21 mouse cellular contexts compared by ENCODE assay signal in the genomic region with DNA sequence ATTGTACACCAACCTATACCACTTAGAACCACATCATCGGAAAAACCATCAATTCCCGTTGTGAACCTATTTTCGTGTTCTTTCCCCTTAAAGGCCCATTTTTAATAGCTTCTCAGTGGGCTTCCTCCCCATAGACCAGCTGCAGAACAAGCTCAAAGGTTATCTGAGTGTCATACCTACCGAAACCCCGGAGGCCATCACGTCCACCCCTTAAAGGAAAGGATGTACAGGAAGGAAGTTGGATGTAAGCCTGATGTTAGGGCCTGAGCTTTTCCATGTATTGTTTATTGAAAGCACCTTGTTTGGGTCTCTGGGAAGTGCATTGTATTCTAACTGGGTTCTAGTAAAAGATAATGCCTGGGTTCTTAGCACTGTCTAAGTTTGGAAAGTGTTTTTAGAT.
"Had no signal": no experiment of that assay in that cellular context is flagged by ENCODE, and none has a peak within 500 bp of the region (broad histone marks: within the 10 kb centered on the region; RNA-seq: fewer than 3 reads in every experiment).

No protein-coding gene starts in this region.

- H3K4me1 ChIP-seq: limb, embryonic 13.5 days; liver, embryonic 15.5 days; midbrain, embryonic 12.5 days; midbrain, embryonic 15.5 days; neural tube, embryonic 12.5 days; neural tube, embryonic 15.5 days had no signal

- H3K36me3 ChIP-seq: limb, embryonic 13.5 days; liver, embryonic 12.5 days; liver, embryonic 15.5 days; lung, embryonic 15.5 days; midbrain, embryonic 12.5 days; midbrain, embryonic 15.5 days; neural tube, embryonic 12.5 days; neural tube, embryonic 15.5 days had no signal

- DNase-seq: kidney, postnatal 14 days; kidney, postnatal 4 days; left cerebral cortex, postnatal 4 days; liver; lung, adult 18-20 months; right cerebral cortex, adult 18-20 months; right cerebral cortex, postnatal 14 days; right cerebral cortex, postnatal 4 days; thymus, adult 2 months; thymus, postnatal 14 days; thymus, postnatal 4 days had no signal

- H3K27ac ChIP-seq: limb, embryonic 13.5 days; liver, embryonic 12.5 days; liver, embryonic 15.5 days; lung, embryonic 15.5 days; macrophage; midbrain, embryonic 12.5 days; midbrain, embryonic 15.5 days; neural tube, embryonic 12.5 days; neural tube, embryonic 15.5 days; stomach, postnatal 0 days had no signal

- H3K4me2 ChIP-seq: limb, embryonic 13.5 days; liver, embryonic 12.5 days; liver, embryonic 15.5 days; lung, embryonic 15.5 days; midbrain, embryonic 12.5 days; midbrain, embryonic 15.5 days; neural tube, embryonic 12.5 days; neural tube, embryonic 15.5 days had no signal

- ATAC-seq: liver, embryonic 12.5 days; midbrain, embryonic 15.5 days had no signal

- H3K9ac ChIP-seq: limb, embryonic 13.5 days; liver, embryonic 12.5 days; liver, embryonic 15.5 days; lung, embryonic 15.5 days; midbrain, embryonic 12.5 days; midbrain, embryonic 15.5 days; neural tube, embryonic 12.5 days; neural tube, embryonic 15.5 days had no signal

- H3K27me3 ChIP-seq: limb, embryonic 13.5 days; liver, embryonic 12.5 days; liver, embryonic 15.5 days; midbrain, embryonic 12.5 days; midbrain, embryonic 15.5 days; neural tube, embryonic 12.5 days; neural tube, embryonic 15.5 days had no signal

- H3K4me3 ChIP-seq: limb, embryonic 13.5 days; liver, embryonic 12.5 days; liver, embryonic 15.5 days; lung, embryonic 15.5 days; midbrain, embryonic 12.5 days; midbrain, embryonic 15.5 days; neural tube, embryonic 12.5 days; neural tube, embryonic 15.5 days had no signal

- H3K9me3 ChIP-seq: limb, embryonic 13.5 days; liver, embryonic 12.5 days; liver, embryonic 15.5 days; lung, embryonic 15.5 days; midbrain, embryonic 12.5 days; midbrain, embryonic 15.5 days; neural tube, embryonic 12.5 days; neural tube, embryonic 15.5 days had no signal
